Mouse (Mus musculus) thymus, adult 2 months (tissue): ENCODE results near the gene Prom1. TPM values are rescaled to one million over a fixed set of nuclear protein-coding genes. Genes with fewer than 3 reads are reported as not detected.
A peak's percentile ranks its signal among the peaks of the same experiment; 100 is the strongest.

Experiments
- DNase-seq: peaks from one replicate; pipeline ENCODE4 v3.0.0; 2021
- H3K27ac ChIP-seq: fragments of 200-500 bp; 2 replicates; pipeline ENCODE4 v1.5.1; 2012; ENCODE audit warnings: low read length, control low read depth; ENCODE audit not compliant: control insufficient read depth, insufficient read depth
- H3K27me3 ChIP-seq: fragments of 200-500 bp; 2 replicates; pipeline ENCODE4 v1.6.1; 2012; ENCODE audit warnings: mild to moderate bottlenecking, low read length, moderate library complexity, mixed read lengths; ENCODE audit not compliant: control insufficient read depth, insufficient read depth
- H3K36me3 ChIP-seq: fragments of 200-500 bp; 2 replicates; pipeline ENCODE4 v1.6.1; 2012; ENCODE audit warnings: mild to moderate bottlenecking, low read length, moderate library complexity; ENCODE audit not compliant: control insufficient read depth, insufficient read depth
- H3K4me1 ChIP-seq: fragments of 200-500 bp; replicated peaks from 2 replicates; pipeline ENCODE4 v1.6.1; 2012; ENCODE audit warnings: low read length; ENCODE audit not compliant: control insufficient read depth, insufficient read depth
- H3K4me3 ChIP-seq: fragments of 200-500 bp; 2 replicates; pipeline ENCODE4 v1.5.1; 2012; ENCODE audit warnings: mild to moderate bottlenecking, low read length, control low read depth, moderate library complexity; ENCODE audit not compliant: control insufficient read depth, insufficient read depth
- CTCF ChIP-seq: fragments of 200-500 bp; IDR thresholded peaks from 2 replicates; pipeline ENCODE4 v1.5.1; 2012; ENCODE audit warnings: mild to moderate bottlenecking, control low read depth, low read length, moderate library complexity, borderline replicate concordance; ENCODE audit not compliant: control insufficient read depth, poor library complexity, insufficient read depth; ENCODE audit errors: extremely low read depth
- POLR2A ChIP-seq: fragments of 200-500 bp; IDR thresholded peaks from 2 replicates; pipeline ENCODE4 v1.6.1; 2012; ENCODE audit warnings: mild to moderate bottlenecking, low read length, control low read depth, moderate library complexity; ENCODE audit not compliant: control insufficient read depth, poor library complexity, insufficient read depth; ENCODE audit errors: extremely low read depth
- WGBS: fragments of 180-500 bp; shearing (Covaris S2); methylation state at CpG from one replicate; pipeline ENCODE4 v1.1.7; 2018; 5-methylcytosine and 5-hydroxymethylcytosine counted together
- polyA plus RNA-seq: library from polyadenylated mRNA; depleted of rRNA; stranded (reverse); fragments of >200 nt; gene quantifications from 2 replicates; pipeline ENCODE4 v1.2.3, GENCODE M21; 2012

Prom1 gene
- polyA plus RNA-seq, 1 experiment: 0.66 TPM

DNA sequence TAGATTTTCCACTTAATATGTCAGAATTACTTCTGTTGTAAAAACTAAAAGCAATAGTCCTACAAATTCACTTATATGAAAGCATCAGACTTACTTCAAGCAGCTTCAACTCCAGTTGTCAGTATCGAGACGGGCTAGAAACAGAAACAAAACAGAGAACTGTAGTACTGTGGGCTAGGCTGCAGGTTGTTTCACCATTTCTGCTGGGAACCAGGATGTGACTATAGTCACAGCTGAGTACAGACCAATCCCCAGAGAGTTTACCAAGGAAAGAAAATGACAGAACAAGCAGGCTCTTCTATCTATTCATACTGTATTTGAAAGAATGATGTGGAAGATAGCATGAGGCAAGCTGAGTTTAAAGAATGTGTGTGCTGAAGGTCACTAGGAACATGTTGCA is 106.9 kb downstream of the Prom1 start:
- Histone ChIP-seq H3K36me3 (no peaks in the 10 kb centered on the region), H3K4me1 (no peaks in the 10 kb centered on the region), H3K27me3 (no peaks in the 10 kb centered on the region), H3K4me3 (no peak overlapping the region), H3K27ac (no peak overlapping the region)
- TF ChIP-seq CTCF (no peak), POLR2A (no peak)
- no peak for DNase-seq
- 91% methylated on average over 2 of the region's 2 CpGs for WGBS

DNA sequence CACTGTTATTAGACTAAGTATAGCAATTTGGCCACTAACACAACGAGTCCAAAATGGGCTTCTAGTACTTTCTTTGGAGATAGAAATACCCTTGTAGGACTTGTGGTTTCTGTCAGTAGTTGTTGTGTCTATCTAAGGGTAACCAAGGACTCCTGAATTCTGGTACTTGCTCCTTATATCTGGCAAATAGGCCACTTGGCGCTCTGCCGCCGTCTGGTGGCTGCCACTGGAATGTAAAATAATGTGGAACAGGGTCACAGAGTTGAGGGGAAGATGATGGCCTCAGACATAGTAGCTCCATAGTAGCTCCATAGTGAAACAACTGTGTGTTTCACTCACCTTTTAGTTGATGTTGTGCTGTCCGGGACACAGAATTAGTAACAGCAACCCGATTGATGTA is 111.5 kb downstream of the Prom1 start:
- 50% methylated on average over 6 of the region's 6 CpGs for WGBS
- no peak for TF ChIP-seq CTCF
- no peak for TF ChIP-seq POLR2A
- Histone ChIP-seq H3K36me3 (no peaks in the 10 kb centered on the region), H3K4me1 (no peaks in the 10 kb centered on the region), H3K27me3 (no peaks in the 10 kb centered on the region), H3K4me3 (no peak overlapping the region), H3K27ac (no peak overlapping the region)
- peak; percentile 78 for DNase-seq

DNA sequence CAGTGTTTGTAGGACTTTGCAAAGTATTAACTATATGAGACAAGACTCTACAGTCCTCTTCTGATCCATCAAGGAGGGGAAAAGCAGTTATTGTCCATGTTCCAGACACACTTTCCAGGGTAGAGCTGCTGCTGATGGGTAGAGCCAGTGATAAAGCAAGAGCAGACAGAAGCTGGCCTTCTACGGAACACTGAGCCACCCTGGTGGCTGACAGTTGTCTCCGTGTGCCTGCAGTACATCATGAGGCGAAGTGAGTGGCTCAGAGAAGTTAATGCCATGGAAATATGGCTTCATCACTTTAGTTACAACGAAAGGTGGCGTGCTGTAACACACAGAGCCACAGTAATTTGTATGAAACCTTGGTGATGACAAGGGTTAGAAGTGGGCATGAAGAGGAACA is 112.8 kb downstream of the Prom1 start:
- Histone ChIP-seq H3K4me1 (no peaks in the 10 kb centered on the region), H3K4me3 (no peak overlapping the region), H3K36me3 (no peaks in the 10 kb centered on the region), H3K27me3 (no peaks in the 10 kb centered on the region), H3K27ac (no peak overlapping the region)
- no peak for DNase-seq
- 88% methylated on average over 5 of the region's 5 CpGs for WGBS
- TF ChIP-seq CTCF: no peak
- TF ChIP-seq POLR2A: no peak

DNA sequence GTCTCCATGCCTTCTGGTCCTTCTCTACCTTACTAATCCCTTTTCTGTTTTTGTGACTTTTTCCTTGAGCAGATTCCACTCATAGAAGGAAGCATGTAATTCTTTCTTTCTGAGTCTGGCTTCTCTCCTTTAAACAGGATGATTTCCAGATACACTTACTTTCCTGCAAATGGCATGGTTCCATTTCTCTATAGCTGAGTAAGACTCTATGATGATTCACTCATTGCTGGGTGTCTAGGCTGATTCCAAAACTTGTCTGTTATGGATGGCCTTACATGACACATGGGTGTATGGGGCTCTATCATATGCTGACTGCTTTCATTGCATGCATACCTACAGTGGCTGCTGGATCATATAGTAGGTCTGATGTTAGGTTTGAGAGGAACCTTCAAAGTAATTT is 115.6 kb downstream of the Prom1 start:
- Histone ChIP-seq H3K27me3 (no peaks in the 10 kb centered on the region), H3K36me3 (no peaks in the 10 kb centered on the region), H3K4me3 (no peak overlapping the region), H3K4me1 (no peaks in the 10 kb centered on the region), H3K27ac (no peak overlapping the region)
- TF ChIP-seq CTCF: no peak
- DNase-seq: no peak

DNA sequence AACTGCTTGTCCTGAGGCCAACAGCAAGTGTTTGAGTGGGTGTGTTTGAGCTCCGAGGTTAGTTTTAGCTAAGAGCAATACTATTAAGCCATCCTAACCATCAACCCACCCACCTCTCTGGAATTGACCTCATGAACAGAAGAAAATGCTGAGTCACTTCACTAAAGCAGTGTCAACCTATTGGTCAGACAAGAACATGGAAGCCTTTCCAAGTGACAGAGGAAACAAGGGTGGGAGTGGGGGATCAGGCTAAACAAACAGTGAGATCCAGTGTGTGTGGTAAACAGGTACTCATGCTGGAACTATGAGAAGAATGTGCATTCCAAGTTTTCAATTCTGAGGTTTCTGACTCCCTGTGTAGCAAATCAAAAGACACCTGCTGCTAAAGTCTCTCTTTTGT is 118.9 kb downstream of the Prom1 start:
- DNase-seq: no peak
- no peaks in the 10 kb centered on the region for H3K27me3 ChIP-seq

DNA sequence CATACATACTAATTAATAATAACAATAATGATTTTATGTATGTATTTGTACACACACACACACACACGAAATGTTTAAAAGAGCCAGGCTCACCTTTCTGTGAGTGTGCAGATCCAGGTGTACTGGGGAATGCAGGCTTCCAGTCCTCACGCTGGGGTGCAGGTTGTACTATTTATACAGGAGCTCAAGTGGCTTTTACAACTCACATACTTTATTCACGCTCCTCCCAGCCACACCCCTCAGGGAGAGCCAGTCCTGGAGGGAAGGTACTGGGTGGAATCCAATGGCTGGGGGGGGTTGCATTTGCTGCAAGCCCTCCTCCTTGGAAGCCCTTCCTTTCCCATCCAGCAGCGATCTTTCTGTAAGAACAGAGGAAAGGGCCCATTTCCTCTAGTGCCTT is 120.2 kb downstream of the Prom1 start, which contains the start of gene Fgfbp1:
Gene Fgfbp1 (minus strand): TSS at position 160 of the 400 bp plus-strand sequence.
- H3K4me1 ChIP-seq: no peaks in the 10 kb centered on the region
- H3K4me3 ChIP-seq: no peak within 1 kb of the TSS
- H3K27ac ChIP-seq: no peak within 1 kb of the TSS
- no peak for DNase-seq
- H3K27me3 ChIP-seq: no peaks in the 10 kb centered on the region
- 79% methylated on average over 4 of the region's 4 CpGs for WGBS
- no peaks in the 10 kb centered on the region for H3K36me3 ChIP-seq
- no peak for TF ChIP-seq CTCF
- TF ChIP-seq POLR2A: no peak

More for the DNA sequence above, 118.9 kb downstream of the Prom1 start:
- no peaks in the 10 kb centered on the region for H3K36me3 ChIP-seq
- no peaks in the 10 kb centered on the region for H3K4me1 ChIP-seq
- no peak overlapping the region for H3K27ac ChIP-seq
- TF ChIP-seq CTCF (no peak), POLR2A (no peak)
- H3K4me3 ChIP-seq: no peak overlapping the region
- 78% methylated on average over 1 of the region's 1 CpGs for WGBS

DNA sequence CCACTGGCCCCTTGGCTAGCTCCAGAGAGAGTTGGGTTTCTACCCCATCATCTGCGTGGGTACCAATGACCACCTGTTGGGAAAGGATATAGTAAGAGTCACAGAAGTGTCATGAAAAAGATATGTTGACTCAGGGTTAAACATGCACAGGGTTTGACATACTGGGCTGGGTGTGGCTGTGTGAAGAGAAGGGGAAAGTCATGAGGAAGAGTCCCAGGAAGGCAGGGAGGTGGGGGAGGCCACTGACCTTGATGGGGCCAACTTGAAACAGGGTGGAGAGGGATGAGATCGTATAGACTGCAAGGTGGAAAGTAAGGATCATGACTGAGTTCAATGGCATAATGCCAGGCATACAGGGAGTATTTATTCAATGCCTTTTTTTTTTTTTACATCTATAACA is 121.4 kb downstream of the Prom1 start:
- WGBS: 89% methylated on average over 2 of the region's 2 CpGs
- Histone ChIP-seq H3K27ac (no peak overlapping the region), H3K4me3 (no peak overlapping the region), H3K27me3 (no peaks in the 10 kb centered on the region), H3K4me1 (no peaks in the 10 kb centered on the region), H3K36me3 (no peaks in the 10 kb centered on the region)
- DNase-seq: no peak
- TF ChIP-seq POLR2A (no peak), CTCF (no peak)
